Mouse (Mus musculus) hindbrain, embryonic 12.5 days (tissue): Measurements from ENCODE around the gene Arg2. TPM values are rescaled to one million over a fixed set of nuclear protein-coding genes. Genes with fewer than 3 reads are reported as not detected.

Experiments
- ATAC-seq: fragments of 200-750 bp; cut with Nextera tagmentation; 2 replicates; pipeline ENCODE4 v1.8.0; 2017; ENCODE audit warnings: moderate TSS enrichment; ENCODE audit not compliant: low FRiP score
- H3K27ac ChIP-seq: fragments of 300-500 bp; sonication (generic); 2 replicates; pipeline ENCODE4 v1.5.1; 2016; ENCODE audit warnings: mild to moderate bottlenecking
- H3K27me3 ChIP-seq: fragments of 300-500 bp; sonication (generic); 2 replicates; pipeline ENCODE4 v1.6.1; 2016; ENCODE audit warnings: mild to moderate bottlenecking
- H3K36me3 ChIP-seq: fragments of 300-500 bp; sonication (generic); 2 replicates; pipeline ENCODE4 v1.6.1; 2016; ENCODE audit warnings: mild to moderate bottlenecking
- H3K4me1 ChIP-seq: fragments of 300-500 bp; sonication (generic); 2 replicates; pipeline ENCODE4 v1.6.1; 2016
- H3K4me2 ChIP-seq: fragments of 300-500 bp; sonication (generic); replicated peaks from 2 replicates; pipeline ENCODE4 v1.6.1; 2016; ENCODE audit warnings: mild to moderate bottlenecking
- H3K4me3 ChIP-seq: fragments of 300-500 bp; sonication (generic); 2 replicates; pipeline ENCODE4 v1.5.1; 2016; ENCODE audit warnings: mild to moderate bottlenecking
- H3K9ac ChIP-seq: fragments of 300-500 bp; sonication (generic); 2 replicates; pipeline ENCODE4 v1.6.1; 2016; ENCODE audit warnings: mild to moderate bottlenecking, moderate library complexity
- H3K9me3 ChIP-seq: fragments of 300-500 bp; sonication (generic); replicated peaks from 2 replicates; pipeline ENCODE4 v1.6.1; 2016; ENCODE audit warnings: mild to moderate bottlenecking
- WGBS: fragments of 180-500 bp; shearing (Covaris S2); methylation state at CpG from one replicate; pipeline ENCODE4 v1.1.7; 2016; 5-methylcytosine and 5-hydroxymethylcytosine counted together
- polyA plus RNA-seq: library from polyadenylated mRNA; unstranded; fragments of >200 nt; fragmentation: Nextera tagmentation; extraction: Ambion mirVana; gene quantifications from 2 replicates; pipeline ENCODE4 v1.2.1, GENCODE M21; 2016

Arg2 gene
- polyA plus RNA-seq, 1 experiment from 2014 or later = 16.4 TPM

DNA sequence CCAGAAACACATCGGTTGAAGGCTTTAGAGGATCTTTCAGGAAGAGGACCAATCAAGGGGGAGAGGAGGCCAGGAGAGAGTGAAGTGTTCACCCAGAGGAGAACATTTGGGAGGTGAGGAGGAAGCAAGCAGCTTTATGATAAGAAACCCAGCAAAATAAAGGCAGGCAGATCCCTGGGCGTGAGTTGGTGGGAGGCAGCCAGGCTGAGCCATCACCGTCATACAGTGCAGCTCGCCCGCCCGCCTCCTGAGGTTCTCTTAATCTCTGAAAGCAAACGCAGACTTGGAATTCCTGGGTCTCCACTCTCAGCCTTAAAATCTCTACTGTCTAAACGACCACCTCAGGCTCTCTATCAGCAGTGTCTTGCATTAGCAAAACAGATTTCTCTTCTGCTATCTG lies 4.1 kb downstream of the Arg2 start:
- H3K4me2 ChIP-seq = no peak overlapping the region

DNA sequence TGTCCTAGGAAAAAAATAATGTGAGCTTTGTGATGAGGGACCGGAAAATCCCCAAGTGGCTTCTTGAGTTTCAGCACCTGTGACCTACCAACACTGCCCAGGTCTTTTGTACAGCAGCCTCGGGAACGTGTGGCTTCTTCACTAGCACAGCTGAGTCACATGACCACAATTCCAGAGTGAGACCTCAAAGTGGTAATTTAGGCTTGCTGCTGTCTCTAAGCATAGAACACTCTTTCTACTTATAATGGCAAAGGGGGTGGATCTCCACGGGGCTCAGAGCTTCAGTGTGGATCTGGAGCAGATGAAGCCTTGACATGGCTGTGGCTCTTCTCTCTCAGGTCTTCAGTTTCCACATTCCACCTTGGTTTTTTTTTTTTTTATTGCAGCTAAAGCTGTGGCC lies 4.5 kb downstream of the Arg2 start:
- Histone ChIP-seq H3K36me3 (no peaks in the 10 kb centered on the region), H3K27me3 (peaks cover 32% of the 10 kb centered on the region), H3K9me3 (no peaks in the 10 kb centered on the region), H3K27ac (no peak overlapping the region), H3K4me3 (no peak overlapping the region), H3K9ac (no peak overlapping the region), H3K4me2 (no peak overlapping the region), H3K4me1 (peaks cover 7% of the 10 kb centered on the region)
- ATAC-seq = no peak
- 38% methylated on average over 4 of the region's 4 CpGs for WGBS

More for the DNA sequence above, 4.1 kb downstream of the Arg2 start:
- no peak for ATAC-seq
- 43% methylated on average over 8 of the region's 8 CpGs for WGBS
- Histone ChIP-seq H3K27me3 (peaks cover 35% of the 10 kb centered on the region), H3K9me3 (no peaks in the 10 kb centered on the region), H3K9ac (no peak overlapping the region), H3K4me1 (peaks cover 7% of the 10 kb centered on the region), H3K27ac (no peak overlapping the region), H3K36me3 (no peaks in the 10 kb centered on the region), H3K4me3 (no peak overlapping the region)

DNA sequence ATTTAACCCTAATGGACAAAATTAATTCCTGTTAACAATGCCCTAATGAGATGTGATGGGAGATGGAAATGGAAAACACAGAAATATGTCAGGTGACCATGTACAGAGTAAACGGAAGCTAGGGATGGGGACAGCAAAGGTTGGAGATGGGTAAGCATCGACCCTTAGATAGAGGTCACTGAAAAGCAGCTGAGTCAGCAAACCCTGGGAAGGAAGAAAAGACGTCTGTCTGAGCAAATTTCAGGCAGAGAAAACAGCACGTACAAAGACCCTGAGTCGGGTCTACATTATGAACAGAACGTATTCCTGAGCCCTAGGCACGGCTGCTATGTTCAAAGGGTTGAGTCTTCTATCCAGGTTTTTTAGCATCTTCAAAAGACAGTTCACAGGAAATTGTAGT lies 6.4 kb downstream of the Arg2 start:
- ATAC-seq = no peak
- WGBS = 68% methylated on average over 7 of the region's 7 CpGs

DNA sequence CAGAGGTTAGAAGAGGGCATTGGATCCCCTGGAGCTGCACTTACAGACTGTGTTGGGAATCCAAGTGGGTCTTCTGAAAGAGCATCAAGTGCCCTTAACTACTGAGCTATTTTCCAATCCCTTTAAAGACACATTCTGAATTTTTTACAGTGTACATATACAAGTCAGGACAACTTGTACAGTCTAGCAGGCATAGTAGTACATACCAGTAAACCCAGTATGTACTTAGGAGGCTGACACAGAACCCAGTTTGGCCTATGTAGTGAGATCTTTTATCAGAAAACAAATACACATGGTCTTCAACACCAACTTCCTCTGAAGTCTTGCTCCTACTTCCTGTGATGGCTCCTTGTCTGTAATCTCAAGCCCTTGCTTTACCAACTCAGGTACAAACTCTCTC lies 8.4 kb downstream of the Arg2 start:
- no peak for ATAC-seq
- Histone ChIP-seq H3K27ac (no peak overlapping the region), H3K9ac (no peak overlapping the region), H3K36me3 (no peaks in the 10 kb centered on the region), H3K4me1 (no peaks in the 10 kb centered on the region), H3K9me3 (no peaks in the 10 kb centered on the region), H3K4me2 (no peak overlapping the region), H3K27me3 (no peaks in the 10 kb centered on the region), H3K4me3 (no peak overlapping the region)

More for the DNA sequence above, 6.4 kb downstream of the Arg2 start:
- Histone ChIP-seq H3K27me3 (peaks cover 15% of the 10 kb centered on the region), H3K27ac (no peak overlapping the region), H3K4me2 (no peak overlapping the region), H3K4me3 (no peak overlapping the region), H3K9me3 (no peaks in the 10 kb centered on the region), H3K36me3 (no peaks in the 10 kb centered on the region), H3K4me1 (no peaks in the 10 kb centered on the region), H3K9ac (no peak overlapping the region)

DNA sequence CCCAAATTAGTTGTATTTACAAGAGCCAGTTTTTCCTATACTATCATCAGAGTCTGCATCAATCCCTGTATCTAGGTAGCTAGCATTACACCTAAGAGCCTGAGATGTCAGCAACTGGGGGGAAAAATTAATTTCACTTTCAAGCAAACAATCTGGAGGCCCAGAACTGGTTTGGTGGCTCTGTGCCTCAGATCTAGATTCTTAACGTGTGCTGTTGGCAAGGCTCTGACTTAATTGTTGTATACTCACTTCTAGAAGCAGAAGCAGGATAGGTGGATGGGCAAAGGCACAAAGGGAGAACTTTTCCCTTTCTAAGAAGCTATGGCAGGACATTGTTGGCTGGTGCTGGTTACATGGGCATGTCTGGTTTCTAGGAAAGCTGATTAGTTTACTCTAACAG lies 8.8 kb downstream of the Arg2 start:
- no peaks in the 10 kb centered on the region for H3K4me1 ChIP-seq
- H3K27me3 ChIP-seq = no peaks in the 10 kb centered on the region
- H3K4me2 ChIP-seq = no peak overlapping the region
- no peaks in the 10 kb centered on the region for H3K36me3 ChIP-seq
- no peak overlapping the region for H3K9ac ChIP-seq
- no peaks in the 10 kb centered on the region for H3K9me3 ChIP-seq
- no peak overlapping the region for H3K27ac ChIP-seq
- WGBS = 70% methylated on average over 1 of the region's 1 CpGs
- H3K4me3 ChIP-seq = no peak overlapping the region
- ATAC-seq = no peak

DNA sequence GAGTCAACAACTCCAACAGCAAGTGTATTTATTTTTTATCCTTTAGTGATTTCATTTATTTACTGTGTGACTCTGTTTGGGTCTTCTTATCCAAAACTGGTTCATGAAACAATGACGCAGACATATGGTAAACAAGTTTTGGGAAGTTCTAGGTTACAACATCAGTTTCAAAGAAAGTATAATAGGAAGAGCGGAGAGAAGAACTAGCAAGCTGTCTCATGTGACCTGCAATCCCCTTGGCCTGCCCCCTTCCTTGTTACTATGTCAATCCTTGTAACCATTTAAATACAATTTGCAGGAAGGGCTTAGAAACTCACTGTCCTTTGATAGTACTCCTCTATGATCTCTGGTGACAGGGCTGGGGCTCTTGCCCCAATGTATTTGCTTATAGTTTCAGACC lies 10.2 kb downstream of the Arg2 start:
- Histone ChIP-seq H3K27me3 (no peaks in the 10 kb centered on the region), H3K36me3 (no peaks in the 10 kb centered on the region), H3K4me1 (no peaks in the 10 kb centered on the region), H3K9ac (no peak overlapping the region), H3K4me3 (no peak overlapping the region), H3K27ac (no peak overlapping the region), H3K4me2 (no peak overlapping the region), H3K9me3 (no peaks in the 10 kb centered on the region)
- ATAC-seq = no peak
- 86% methylated on average over 2 of the region's 2 CpGs for WGBS

DNA sequence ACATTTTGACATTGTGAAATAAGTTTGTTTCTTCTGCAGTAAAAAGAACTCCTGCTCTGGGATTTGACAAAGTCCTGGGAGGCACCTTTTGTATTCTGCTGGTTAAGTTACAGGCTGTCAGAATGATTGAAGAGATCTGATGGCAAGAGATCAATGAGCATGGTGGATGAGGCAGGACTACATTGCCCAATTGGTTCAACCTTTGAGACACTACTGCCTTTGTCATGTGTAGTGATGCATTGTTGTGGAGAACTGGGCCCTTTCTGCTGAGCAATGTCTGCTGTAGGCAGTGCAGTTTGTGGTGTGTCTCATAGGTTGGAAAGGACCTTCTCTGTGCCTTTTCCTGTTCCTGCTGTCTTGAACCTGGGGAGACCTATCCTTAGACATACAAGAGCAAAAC lies 10.8 kb downstream of the Arg2 start:
- H3K27me3 ChIP-seq = no peaks in the 10 kb centered on the region
- no peak overlapping the region for H3K4me2 ChIP-seq
- no peak overlapping the region for H3K9ac ChIP-seq
- no peak for ATAC-seq
- no peak overlapping the region for H3K4me3 ChIP-seq
- H3K27ac ChIP-seq = no peak overlapping the region
- no peaks in the 10 kb centered on the region for H3K36me3 ChIP-seq
- H3K4me1 ChIP-seq = no peaks in the 10 kb centered on the region
- H3K9me3 ChIP-seq = no peaks in the 10 kb centered on the region

DNA sequence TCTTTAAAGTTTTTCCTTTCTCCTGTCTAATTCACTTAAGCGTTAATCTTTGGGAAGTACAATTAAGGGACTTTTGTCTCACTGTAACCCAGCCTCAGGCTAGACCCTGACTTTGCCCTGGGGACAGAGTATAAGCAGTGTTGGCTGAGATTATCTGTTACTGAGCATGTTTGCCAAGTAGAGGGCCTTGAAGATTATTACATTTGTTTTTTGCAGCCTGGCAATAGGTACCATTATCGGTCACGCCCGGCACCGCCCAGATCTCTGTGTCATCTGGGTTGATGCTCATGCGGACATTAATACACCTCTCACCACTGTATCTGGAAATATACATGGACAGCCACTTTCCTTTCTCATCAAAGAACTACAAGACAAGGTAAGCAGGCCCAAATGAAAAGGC lies 19.1 kb downstream of the Arg2 start:
- Histone ChIP-seq H3K9me3 (no peaks in the 10 kb centered on the region), H3K4me2 (no peak overlapping the region), H3K4me1 (no peaks in the 10 kb centered on the region), H3K27me3 (no peaks in the 10 kb centered on the region), H3K9ac (no peak overlapping the region), H3K27ac (no peak overlapping the region), H3K4me3 (no peak overlapping the region), H3K36me3 (peaks cover 22% of the 10 kb centered on the region)
- ATAC-seq = no peak
- 97% methylated on average over 6 of the region's 6 CpGs for WGBS

DNA sequence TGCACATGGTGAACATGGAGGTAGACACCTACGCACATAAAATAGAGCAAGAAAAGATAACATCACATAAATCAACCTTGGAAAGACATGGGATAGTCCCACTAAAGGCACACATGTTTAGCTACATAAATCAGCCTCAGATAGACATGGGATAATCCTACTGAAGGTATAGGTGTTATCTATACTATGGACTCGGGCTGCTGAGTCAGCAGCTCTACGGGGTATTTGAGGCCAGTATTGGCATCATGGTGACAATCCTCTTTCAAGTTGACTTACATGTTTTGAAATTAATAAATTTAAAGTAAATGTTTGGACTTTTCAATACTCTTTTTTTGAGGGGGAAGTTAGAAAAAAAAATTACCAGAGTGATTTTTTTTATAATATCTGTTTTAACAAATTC lies 32.3 kb downstream of the Arg2 start:
- H3K27me3 ChIP-seq = no peaks in the 10 kb centered on the region
- H3K9me3 ChIP-seq = no peaks in the 10 kb centered on the region
- no peak overlapping the region for H3K4me2 ChIP-seq
- H3K27ac ChIP-seq = no peak overlapping the region
- peaks cover 68% of the 10 kb centered on the region for H3K36me3 ChIP-seq
- H3K9ac ChIP-seq = no peak overlapping the region
- H3K4me1 ChIP-seq = no peaks in the 10 kb centered on the region
- ATAC-seq = no peak
- no peak overlapping the region for H3K4me3 ChIP-seq
- 95% methylated on average over 3 of the region's 3 CpGs for WGBS

DNA sequence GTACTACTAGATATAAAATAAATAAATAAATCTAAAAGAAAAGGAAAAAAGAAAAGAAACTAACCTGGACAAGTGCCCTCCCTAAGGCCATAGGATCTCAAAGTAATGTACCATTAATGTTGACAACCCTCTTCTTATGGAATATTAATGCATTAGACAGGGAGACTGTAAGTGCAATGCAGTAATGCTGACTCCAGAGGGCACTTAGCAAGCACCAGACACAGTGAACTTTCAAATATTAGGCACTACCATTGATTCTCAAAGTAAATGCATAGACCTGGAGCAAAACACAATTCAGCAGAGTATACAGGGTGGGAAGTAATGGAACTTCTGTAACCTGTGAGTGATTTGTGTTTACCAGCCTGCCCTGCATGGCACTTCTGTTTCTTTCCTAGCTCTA lies 38.6 kb downstream of the Arg2 start:
- H3K4me1 ChIP-seq = peaks cover 13% of the 10 kb centered on the region
- peaks cover 14% of the 10 kb centered on the region for H3K36me3 ChIP-seq
- ATAC-seq = no peak

DNA sequence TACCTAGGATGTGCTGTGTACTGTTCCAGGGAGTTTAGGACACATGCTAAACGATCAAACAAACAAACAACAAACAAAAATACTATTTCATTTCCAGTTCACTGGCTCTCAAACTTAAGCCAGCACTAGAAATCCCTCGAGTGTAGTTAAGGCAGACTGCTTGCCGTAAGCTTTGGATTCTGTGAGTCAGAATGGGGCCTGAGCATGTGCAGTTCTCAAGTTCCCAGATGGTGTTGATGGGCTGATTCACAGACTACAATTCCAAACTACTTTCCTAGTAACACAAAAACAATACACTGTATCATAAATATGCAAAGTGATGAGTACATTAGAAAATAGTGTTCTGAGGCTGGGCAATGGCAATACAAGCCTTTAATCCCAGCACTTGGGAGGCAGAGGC lies 39.8 kb downstream of the Arg2 start:
- peaks cover 13% of the 10 kb centered on the region for H3K4me1 ChIP-seq
- no peaks in the 10 kb centered on the region for H3K9me3 ChIP-seq
- H3K27me3 ChIP-seq = no peaks in the 10 kb centered on the region
- no peak overlapping the region for H3K4me3 ChIP-seq
- H3K4me2 ChIP-seq = no peak overlapping the region
- WGBS = 74% methylated on average over 3 of the region's 3 CpGs
- H3K9ac ChIP-seq = no peak overlapping the region
- ATAC-seq = no peak
- H3K36me3 ChIP-seq = peaks cover 11% of the 10 kb centered on the region
- no peak overlapping the region for H3K27ac ChIP-seq

More for the DNA sequence above, 38.6 kb downstream of the Arg2 start:
- H3K9me3 ChIP-seq = no peaks in the 10 kb centered on the region
- no peak overlapping the region for H3K4me2 ChIP-seq
- H3K27me3 ChIP-seq = no peaks in the 10 kb centered on the region
- H3K4me3 ChIP-seq = no peak overlapping the region
- H3K27ac ChIP-seq = no peak overlapping the region
- H3K9ac ChIP-seq = no peak overlapping the region

DNA sequence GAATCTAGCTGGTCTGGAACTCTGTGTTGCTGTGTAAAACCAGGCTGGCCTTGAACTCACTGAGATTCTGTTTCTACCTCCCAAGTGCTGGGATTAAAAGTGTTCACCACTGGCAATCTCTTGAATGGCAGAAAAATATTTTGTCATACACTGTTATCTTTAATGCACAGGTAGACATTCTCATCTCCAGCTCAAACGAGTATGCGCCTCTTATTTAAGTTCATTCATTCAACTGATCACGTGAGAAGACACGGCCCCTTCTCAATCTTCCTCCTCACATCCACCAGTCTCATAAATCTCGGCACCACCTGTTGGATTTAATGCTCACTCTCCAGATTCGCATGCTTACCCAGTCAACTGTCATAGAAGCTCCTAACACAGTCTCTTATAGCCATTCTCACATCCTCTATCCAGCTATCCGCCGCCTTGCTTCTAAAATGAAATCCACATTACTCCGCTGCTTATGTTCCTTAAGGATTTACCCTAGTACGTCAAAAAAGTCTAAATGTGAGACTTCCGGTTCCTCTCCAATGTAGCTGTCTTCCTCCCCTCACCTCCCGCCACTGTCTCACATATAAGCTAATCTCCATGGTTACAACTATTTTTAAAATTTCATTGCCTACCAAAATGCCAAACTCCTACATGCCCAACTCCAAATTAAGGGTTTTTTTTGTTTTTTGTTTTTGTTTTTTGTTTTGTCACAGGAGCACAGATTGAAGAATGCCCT lies 40.9 kb downstream of the Arg2 start:
- Histone ChIP-seq H3K36me3 (peaks cover 18% of the 10 kb centered on the region), H3K9me3 (no peaks in the 10 kb centered on the region), H3K4me2 (peak overlapping the region; percentile 58), H3K27ac (peak overlapping the region; percentile 95; the same call in 1 of the 2 replicates), H3K4me3 (peak overlapping the region; percentile 96), H3K9ac (peak overlapping the region; percentile 87), H3K27me3 (no peaks in the 10 kb centered on the region), H3K4me1 (peaks cover 13% of the 10 kb centered on the region)
- 41% methylated on average over 12 of the region's 12 CpGs for WGBS
- no peak for ATAC-seq
